Mouse (Mus musculus) kidney, adult 8-10 months (tissue): Measurements from ENCODE around the gene Lhx1.

ENCODE experiments used
- DNase-seq, 2 experiments: peaks; one replicate each; pipeline ENCODE4 v3.0.0; 2022

Lhx1 gene

DNA sequence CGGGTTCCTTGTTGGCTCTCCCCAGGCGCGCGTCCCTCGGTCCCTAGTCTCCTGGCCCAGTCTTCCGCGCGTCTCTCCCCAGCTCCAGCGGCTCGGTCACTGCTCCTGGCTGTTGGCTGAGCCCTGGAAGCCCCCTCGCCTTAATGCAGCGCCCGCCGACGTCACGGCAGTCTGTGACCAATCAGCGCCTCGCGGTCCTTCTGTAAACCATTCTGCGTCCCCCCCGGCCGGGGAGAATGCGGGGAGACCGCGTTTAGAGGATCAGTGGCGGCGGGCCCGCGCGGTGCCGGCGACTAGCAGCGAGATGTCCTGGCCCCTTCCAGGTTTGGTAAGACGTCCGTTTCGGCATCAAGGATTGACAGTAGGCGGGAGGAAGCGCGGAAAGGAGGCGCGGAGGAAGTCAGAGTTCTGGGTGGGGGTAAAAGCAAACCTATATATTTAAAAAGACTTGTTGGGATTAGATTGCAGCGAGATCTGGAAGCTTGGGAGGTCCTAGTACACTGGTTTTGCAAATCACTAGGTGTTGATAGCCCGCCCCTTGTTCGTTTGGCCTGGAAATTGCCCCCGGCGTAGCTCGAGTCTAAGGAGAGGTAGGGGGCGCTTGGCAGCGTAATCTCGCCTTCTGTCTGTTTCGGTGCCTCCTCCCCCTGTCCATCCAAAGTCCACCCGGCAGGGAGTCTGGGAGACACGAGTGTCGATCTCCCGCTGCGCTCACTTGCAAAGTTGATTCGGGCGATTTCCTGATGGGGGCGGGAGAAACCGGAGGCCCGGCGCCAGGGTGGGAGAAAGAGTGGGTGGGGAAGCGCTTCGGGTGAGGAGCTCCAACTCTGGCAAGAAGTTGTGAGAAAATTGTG, at the start of gene Lhx1:
TSS of gene Lhx1 (minus strand) at position 115 of the 854 bp plus-strand sequence.
- DNase-seq = peak; percentile 88

DNA sequence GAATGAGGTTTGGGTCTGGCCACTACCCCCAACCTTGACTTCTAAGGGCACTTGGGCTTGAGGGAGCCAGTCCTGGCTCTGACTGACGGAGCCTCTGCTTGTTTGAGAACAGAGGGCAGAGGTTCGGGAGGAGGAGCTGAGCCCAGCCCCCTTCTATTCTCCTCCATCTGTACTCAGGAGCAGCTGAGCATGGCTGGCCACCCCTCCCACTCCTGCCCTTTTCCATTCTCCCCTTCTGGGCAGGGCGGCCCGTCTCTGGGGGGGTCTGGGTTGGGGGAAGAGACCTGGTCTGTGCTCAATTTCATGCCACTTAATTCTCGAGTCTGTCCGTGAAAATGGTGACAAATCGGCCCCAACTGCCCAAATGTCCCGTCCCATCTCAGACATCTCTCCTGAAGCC, 49.5 kb upstream of the Lhx1 start:
- DNase-seq = no peak

DNA sequence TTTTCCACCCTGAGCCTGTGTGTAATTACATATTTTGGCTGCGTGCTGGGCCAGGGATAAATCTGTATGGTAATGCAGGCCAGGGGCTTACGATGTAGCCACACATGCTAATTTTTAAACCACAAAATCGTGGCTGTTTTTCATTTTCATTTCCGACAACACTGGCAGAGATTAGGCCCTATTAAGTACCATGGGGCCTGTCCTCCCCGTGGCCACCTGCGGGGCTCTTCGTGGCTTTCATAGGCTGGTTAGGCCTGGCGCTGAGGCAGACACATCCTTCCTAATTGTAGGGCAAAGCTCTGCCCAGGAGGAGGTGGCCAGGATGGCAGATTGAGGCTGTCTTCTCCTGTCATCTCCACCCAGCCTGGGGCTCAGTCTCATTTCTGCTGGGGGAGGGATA, 48.3 kb upstream of the Lhx1 start:
- DNase-seq = no peak

DNA sequence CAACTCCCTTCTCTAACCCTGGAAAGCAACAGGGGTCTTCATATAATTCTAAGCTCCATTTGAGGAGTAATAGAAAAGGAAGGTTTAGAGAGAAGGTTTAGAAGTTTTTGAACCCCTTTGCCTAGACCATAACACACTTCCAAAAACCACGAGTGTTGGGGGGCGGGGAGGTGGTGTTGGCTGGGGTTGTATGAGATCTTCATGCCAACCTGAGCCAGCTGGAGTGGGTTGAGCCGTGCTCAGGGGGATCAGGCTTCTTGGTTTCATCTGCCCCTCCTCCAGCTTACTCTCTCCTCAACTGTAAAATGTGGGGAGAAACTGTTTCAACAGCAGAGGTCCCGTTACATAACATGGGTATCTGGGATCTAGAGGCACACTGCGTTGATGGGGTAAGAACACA, 45.5 kb upstream of the Lhx1 start:
- DNase-seq = no peak

DNA sequence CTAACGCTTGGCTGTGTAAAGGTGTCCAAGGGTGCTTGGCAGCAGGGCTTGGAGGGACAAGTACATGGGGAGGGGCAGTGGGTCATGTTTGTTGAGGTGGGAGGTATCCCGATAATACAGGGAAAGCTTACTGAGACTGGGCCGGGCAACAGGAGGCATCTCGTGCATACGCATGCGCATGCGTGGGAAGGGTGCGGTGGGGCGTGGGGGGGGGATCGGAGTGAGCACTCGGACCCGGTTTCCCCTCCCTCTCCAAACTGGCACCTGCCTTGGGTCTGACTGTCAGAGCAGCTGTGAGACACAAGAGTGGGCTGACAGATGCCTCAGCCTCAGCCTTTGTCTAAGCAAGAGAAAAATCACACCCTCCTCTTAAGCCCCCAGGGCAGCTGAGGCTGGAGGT, 45.1 kb upstream of the Lhx1 start:
- DNase-seq = no peak

DNA sequence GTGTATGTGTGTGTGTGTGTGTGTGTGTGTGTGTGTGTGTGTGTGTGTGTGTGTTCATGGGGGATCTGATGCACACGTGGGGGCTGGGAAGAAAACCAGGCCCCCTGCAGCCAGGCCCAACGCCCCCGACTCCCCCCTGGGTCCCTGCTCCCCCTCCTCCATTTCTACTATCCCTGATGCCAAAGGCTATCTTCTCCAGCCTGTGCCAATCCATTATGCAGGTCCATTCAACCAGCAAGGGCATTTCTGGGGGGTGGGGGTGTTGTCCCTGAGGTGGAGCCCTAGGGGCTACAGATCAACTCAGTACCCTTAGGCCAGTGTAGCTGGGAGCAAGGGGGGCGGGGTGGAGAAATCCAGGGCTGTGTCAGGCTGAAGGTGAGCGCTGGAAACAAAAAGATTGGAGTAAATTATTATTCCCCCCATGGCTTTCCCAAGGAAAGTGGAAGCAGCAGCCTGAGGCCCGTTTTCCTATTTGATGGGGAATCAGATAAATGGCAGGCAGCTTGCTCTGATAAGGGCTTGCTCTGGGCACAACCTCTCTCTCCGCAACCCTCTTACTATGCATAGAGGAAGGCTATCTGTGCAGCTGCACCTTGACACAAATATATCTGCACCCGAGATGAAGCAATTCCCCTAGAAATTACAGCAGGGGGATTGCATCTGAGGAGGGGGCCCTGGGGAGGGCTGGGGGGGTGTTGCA, 43.9 kb upstream of the Lhx1 start:
- DNase-seq = no peak

DNA sequence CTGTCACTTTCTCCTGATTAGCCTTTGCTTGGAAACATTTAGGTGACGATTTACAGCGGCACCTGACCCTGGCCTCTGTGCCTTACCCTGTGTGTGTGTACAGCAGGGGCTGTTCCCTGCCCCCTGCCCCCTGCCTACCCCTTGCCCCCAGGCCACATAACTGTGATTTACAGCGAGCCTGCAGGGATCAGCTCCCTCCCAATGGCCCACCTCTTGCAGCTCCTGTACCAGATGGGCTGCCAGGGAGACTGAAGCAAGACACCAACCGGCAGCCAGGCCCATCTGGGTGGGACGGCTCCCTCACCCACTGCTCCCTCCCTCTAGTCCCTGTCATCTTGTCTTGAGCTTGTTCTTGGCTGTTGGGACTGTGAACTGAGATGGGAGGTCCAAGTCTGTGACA, 43.1 kb upstream of the Lhx1 start:
- no peak for DNase-seq

DNA sequence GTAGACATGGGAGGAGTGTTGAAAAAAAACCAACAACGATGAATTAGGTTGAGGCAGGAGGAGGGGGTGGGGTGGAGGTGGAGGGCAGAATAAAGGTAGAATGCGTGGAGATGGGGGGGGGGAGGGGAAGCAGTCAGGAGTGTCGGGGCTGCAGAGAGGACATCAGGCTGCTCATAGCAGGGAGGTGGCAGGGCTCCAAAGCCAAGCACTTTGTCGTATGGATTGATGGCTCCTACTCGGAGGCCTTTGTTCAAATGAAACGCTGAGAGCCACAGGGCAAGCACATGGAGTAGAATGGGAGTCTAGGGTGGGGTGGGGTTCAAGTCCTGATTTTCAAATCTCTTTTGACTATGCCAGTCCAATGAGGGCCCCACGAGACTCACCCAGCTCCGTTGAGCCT, 41.4 kb upstream of the Lhx1 start:
- DNase-seq = no peak

DNA sequence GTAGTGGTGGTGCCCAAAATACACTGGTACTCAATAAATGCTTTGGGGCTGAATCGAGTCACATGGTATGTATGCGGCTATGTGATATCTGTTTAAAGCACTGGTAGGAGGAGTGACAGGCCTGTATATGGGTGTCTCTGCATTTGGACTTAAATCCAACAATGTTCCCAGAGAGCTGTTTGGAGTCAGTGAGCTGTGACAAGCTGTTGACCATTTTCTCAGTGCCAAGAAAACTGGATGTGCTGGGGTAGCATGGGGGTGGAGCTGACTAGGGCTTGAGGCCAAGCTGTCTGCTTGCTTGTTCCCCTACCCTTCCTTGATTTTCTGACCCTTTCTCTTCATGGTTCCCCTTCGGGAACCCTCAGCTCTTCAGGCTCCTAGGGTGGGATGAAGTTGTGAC, 39.9 kb upstream of the Lhx1 start:
- DNase-seq = peak; percentile 23 to 31

DNA sequence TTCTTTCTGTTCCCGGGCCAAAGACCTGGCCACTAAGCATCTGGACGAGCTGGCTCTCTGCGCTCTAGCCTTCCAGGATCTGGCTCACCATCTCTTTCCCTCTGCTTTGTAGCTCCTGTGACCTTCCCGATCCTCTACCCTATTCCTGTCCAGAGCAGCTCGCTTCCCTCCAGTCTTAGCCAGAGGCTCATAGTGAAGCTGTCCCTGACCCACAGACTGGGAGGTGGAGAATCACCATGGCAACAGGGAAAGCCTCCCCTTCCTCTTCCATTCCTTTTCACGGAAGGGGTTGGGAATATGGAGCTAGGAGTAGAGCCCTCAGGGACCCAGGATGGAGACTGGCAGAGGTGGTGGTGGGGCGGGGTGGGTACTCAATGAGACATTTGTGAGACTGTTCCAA, 38.0 kb upstream of the Lhx1 start:
- no peak for DNase-seq

DNA sequence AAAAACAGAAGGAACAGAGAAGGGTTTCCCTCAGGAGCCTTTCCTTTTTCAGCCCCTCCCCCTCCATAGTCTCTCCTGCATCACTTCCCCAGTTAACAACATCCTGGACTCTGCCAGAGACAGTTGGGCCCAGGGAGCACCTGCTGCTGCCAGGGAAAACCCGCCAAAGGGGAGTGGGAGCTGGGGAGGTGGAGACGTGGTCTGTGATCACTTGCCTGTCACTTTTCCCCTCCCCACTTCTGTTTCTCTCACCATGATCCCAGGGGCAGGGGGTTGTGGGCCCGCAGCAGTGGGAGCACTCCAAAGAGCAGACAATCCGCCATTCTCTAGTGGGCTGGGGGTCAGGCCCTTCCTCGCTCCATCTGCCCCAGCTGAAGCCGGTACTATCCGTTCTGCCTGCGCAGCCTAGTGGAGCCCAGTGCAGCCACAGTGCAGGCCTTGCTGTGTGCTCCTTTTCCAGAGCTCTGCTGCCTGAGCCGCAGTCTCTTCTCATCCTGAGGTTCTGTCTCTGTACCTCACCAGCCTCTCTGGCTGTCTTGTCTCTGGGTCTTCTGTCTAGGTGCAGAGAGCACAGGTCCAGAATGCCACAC, 37.5 kb upstream of the Lhx1 start:
- no peak for DNase-seq

DNA sequence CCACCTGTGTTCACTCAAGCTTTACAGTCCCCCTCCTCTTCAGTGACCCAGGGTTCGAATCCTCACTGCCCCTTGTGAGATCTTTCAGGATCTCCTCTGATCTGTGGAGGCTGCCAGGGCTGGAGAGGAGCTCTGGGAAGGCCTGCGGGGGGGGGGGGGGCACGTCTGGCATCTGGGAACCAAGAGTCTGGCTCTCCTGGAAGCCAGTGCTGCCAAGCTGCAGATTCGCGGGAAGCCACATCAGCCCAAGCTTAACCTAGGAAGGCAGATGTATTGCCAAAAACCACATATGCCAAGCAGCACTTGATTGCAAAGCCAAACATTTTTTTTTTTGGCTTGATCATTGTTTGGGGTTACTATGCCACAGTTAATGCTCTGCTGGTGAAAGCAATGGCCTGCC, 36.2 kb upstream of the Lhx1 start:
- no peak for DNase-seq

DNA sequence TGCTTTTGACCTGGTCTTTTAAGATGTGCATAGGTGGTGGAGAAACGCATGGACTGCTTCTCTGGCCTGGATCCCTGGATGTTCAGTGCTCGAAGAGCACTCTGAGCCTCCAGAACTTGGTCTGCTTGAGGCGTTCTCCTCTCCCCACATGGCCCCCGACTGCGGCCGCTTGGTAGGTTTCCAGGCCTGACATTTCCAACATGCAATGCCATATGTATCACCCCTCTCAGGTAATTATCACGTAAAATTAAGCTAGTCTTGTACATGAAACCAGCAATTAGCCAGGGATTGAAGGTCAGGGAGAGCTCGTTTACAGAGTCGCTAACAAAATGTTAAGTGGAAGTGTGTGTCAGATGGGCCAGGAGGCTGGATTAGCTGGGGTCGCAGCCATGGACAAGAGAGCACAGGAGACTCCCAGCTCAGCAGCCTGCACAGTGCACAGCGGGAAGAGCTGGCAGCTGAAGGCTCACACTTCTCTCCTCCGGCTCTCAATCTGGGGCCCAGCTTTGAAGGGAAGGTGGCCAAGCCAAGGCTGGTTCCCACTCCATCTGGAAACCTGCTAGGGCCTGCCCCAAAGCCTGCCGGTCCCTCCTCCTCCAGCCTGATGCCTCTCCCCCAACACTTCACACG, 28.6 kb upstream of the Lhx1 start:
- DNase-seq = no peak

DNA sequence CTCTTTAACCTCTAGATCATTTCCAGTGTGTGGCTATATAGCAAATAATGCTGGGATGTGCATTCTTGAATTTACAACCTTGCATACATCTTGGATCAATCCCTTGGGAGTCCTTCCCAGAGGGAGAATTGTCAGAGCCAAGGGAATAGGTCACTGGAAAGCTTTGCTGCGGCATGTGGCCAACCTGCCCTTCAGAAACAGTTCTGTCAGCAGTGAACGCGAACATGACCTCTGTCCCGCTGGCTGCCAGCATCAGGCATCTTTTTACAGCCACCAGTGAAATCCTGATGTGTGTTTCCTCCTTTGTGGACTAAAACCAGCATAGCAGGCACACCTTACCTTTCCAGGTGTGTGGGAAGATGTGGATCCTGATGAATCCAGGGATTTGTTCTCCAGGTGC, 26.0 kb upstream of the Lhx1 start:
- peak in 1 of 2 experiments; percentile 21 for DNase-seq

DNA sequence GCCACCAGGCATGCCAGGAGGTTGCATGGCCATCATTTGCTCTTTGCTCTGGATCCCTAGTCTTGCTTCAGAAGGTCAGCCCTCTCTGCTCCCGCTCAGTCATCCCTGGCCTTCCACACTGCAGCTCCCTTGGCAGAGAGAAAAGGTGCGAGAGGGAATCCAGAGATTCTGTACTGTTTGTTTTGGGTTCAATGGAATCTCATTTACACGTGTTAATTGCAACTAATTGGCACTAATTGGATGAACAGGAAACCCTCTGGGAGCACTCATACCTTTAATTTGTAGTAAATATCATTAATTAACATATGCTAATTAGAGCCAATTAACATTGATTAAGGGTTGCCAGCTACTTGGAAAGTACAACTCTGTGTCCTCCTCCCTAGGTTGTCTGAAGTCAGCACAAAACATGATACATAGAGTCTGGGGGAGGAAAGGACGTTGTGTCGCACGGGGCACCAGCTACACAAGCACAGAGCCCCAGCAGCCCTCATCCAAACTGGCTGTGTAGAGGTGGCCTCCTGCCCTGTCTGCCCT, 24.0 kb upstream of the Lhx1 start:
- DNase-seq = no peak

DNA sequence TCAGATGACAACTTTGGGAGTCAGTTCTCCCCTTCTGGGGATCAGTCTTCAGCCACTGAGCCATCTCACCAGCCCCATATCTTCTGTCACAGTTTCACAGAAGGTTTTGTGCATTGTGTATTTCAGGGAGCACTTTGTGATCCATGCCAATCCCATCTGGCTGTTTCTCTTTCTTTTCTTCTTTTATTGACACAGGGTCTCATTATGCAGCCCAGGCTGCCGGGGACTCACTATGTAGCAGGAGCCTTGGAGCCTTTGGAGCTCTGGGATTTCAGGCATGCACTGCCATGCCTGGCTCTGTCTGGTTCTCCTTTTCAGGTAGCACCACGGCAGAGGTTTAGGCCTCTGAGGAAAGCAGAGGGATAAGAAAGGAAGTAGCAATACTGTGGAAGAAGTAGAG, 23.0 kb upstream of the Lhx1 start:
- DNase-seq = no peak

DNA sequence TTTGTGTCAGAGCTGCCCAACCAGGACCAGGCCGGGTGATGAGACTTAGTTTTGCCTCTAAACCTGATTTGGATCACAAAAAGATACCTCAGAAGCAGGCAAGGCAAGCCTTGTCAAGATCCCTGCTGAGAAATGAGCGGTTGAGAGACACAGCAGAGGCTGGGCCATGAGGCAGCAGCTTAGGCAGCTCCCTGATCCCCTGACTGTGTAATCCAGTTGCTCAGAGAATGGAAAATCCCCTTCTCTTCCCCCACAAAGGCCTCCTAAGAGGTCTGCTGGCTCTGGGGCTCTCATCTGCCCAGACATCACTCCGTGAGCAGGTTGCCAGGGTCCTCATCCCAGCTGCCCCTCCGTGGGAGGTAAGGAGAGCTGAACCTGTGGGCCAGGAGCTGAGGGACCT, 14.6 kb upstream of the Lhx1 start:
- no peak for DNase-seq

DNA sequence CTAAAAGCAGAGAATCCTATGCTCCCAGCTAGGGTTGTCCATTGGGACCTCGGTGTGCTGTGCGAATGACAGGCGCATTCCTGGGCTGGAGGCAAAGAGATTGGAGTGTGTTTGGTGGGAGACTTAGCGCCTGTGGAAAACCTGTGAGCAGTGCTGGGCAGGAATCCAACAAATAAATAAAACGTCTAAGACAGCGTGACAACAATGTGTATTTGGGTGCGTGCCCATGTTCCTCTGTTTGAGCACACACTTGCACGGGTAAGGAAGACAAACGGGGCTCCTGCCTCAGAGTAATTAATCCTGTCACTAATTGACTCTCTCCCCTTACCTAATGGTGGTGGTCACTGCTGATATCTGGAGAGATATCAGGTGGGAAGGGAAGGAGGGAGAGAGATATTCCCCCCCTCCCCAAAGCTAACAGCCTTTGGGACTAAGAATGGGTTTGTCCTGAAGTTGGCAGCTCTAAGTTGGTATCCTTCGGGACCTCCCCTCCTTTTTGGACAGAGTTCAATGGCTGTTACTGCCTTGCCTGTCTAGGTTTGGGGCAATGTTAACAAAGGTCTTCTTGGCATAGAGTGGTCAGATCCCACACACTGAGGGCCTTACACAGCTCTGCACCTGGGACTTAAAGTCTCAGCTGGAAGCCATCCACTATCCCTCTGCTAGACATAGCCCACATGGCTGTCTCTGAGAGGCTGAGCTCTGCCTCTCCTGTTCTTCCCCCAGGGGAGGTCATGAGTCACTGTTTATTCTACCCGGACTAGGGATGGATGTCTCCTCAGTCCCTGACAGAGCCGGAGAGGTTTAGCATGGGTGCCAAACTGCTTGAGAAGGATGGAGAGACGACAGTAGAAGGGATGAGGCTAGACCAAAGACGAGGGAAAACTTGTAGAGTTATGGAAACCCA, 4.7 kb upstream of the Lhx1 start:
- DNase-seq = no peak

DNA sequence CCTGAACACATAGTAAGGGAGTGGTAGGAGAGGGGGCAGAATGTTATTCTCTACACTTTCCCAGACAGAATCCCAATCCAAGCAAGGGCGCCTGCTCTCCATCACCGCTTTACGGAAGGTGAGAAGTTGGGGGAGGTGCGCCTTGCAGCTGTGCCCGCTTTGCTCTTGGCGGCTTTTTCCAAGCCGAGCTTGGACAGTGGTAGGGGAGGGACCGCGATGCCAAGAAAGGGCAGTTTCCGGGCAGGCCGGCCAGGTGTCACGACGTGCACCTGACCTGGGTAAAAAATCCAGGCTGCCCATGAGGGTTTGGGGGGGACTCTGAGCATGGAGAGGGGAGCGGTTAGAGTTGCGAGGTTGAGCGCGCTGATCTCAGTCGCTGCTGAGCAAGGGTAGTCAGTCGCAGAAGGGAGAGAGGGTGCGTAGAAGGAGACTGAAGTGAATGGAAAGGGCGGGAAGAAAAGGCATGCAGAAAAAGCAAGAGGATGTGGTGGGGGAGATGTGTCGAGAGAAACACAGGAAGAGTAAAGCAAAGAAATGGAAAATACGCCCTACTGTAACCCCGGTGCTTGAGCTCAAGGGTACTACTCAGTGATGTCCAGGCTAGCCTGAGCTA, 3.9 kb upstream of the Lhx1 start:
- DNase-seq = no peak

DNA sequence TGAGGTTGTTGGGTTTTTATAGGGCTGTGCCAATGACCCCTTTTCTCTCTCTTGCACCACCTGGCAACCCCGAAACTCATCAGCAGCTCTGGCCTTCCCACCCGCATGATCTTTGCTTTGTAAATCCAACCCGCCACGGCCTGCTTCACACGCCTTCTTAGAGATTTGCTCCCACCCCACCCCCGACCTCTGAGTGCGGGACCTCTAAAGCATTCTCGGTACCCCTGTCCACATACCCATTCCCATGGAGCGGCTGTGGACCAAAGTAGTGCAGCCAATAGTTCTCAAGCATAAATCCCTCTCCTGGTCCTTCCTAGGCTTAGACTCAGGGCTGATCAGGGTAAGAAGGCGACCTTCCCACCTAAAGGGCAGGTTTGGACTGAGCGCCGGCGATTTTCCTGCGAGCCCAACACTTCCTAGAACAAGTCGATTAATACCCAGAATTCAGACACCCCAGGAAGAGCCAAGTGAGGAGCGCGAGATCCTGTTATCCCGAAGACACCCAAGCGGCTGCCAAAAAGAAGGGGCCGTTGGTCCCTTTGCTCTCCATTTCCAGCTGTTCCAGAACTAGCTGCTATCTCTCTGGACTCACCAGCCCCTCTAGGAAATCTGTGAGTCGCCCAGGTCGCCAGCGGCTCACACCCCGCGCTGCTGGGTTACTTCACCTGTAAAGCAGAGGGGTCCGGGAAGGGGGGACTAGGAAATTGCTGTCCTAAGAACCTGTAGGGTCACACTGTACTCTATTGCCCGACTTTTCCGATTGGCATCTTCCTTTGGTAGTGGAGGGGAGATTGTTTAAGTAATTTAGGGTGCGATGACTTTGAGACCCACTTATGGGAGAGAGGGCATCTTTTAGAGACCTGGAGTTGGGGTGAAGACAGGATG, 1.9 kb upstream of the Lhx1 start:
- no peak for DNase-seq

DNA sequence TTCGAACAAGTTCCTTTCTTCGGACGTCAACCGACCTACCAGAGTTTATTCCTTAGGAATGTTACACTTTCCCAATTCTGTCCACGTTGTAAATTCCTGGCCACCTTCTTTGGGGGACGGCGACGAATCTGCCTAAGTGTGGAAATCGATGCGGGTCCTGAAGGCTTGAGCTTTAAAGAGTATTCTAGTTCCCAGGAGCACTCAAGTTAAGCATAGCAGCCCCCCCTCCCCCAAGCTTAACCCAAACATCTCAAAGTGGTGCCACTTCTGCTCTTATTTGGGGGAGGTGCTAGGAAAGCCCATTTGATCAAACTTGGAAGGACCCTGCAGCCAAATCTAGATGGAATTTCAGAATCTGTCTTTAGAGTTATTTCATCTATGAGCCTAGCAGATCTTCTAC, 1.1 kb upstream of the Lhx1 start:
- DNase-seq = no peak
